22 mouse cellular contexts compared by ENCODE assay signal in the genomic region with DNA sequence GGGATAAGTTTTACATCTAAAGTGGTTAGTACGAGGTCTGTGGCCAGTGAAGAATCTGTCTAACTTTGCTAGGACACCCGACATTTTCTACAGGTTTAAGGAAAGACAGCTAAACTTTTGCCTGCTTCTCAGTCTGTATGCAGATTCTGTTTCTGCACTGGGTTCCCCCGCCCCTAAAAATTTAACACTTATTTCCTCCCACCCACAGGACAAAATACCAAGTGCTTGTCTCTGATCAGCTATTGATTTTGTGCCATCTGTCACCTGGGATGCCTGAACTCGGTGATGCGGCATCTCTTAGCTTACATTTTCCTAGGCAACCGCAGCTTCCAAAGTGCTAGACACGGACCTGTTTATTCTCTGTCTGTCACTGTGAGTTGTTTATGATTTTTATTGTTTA.
"Had no signal": no experiment of that assay in that cellular context is flagged by ENCODE, and none has a peak within 500 bp of the region (broad histone marks: within the 10 kb centered on the region; RNA-seq: fewer than 3 reads in every experiment).

No protein-coding gene starts in this region.

- H3K4me2 ChIP-seq: limb, embryonic 12.5 days; limb, embryonic 15.5 days; liver, embryonic 11.5 days; lung, embryonic 15.5 days; midbrain, embryonic 13.5 days; neural tube, embryonic 13.5 days had no signal

- H3K36me3 ChIP-seq: limb, embryonic 12.5 days; limb, embryonic 15.5 days; lung, embryonic 15.5 days; midbrain, embryonic 10.5 days; midbrain, embryonic 13.5 days; neural tube, embryonic 13.5 days had no signal

- H3K4me3 ChIP-seq: limb, embryonic 12.5 days; limb, embryonic 15.5 days; lung, embryonic 15.5 days; megakaryocyte, embryonic 14.5 days; midbrain, embryonic 10.5 days; midbrain, embryonic 13.5 days; myocyte; neural tube, embryonic 13.5 days had no signal

- H3K27me3 ChIP-seq: limb, embryonic 12.5 days; limb, embryonic 15.5 days; lung, embryonic 15.5 days; megakaryocyte, embryonic 14.5 days; midbrain, embryonic 13.5 days; neural tube, embryonic 13.5 days had no signal

- ATAC-seq: intestine, postnatal 0 days; midbrain, embryonic 13.5 days; midbrain, embryonic 16.5 days had no signal

- DNase-seq: kidney, adult 2 months; kidney, postnatal 25 days; left cerebral cortex, postnatal 4 days; lung, adult 18-20 months; lung, postnatal 10 days; lung, postnatal 36 days; retina, postnatal 1 day; thymus, adult 18-20 months; thymus, postnatal 36 days had no signal

- H3K4me1 ChIP-seq: limb, embryonic 15.5 days; lung, embryonic 15.5 days; megakaryocyte, embryonic 14.5 days had no signal

- H3K27ac ChIP-seq: kidney, postnatal 0 days; limb, embryonic 12.5 days; limb, embryonic 15.5 days; liver, embryonic 14.5 days; lung, embryonic 15.5 days; midbrain, embryonic 10.5 days; midbrain, embryonic 13.5 days; neural tube, embryonic 13.5 days had no signal

- H3K9me3 ChIP-seq: limb, embryonic 12.5 days; limb, embryonic 15.5 days; lung, embryonic 15.5 days; midbrain, embryonic 10.5 days; midbrain, embryonic 13.5 days; neural tube, embryonic 13.5 days had no signal

- H3K9ac ChIP-seq: limb, embryonic 12.5 days; limb, embryonic 15.5 days; liver, embryonic 14.5 days; lung, embryonic 15.5 days; midbrain, embryonic 13.5 days; neural tube, embryonic 13.5 days had no signal
